Mouse (Mus musculus) limb, embryonic 14.5 days (tissue): Measurements from ENCODE around the gene Tuba3b. TPM values are rescaled to one million over a fixed set of nuclear protein-coding genes. Genes with fewer than 3 reads are reported as not detected.

Source experiments
- ATAC-seq: fragments of 200-750 bp; cut with Nextera tagmentation; 2 replicates; pipeline ENCODE4 v1.8.0; 2017; ENCODE audit warnings: low read depth, moderate number of reproducible peaks, moderate TSS enrichment; ENCODE audit not compliant: low FRiP score
- DNase-seq: peaks from one replicate; pipeline ENCODE4 v3.0.0-alpha.2; 2015; ENCODE audit warnings: low spot score
- H3K27ac ChIP-seq: fragments of 300-500 bp; sonication (generic); replicated peaks from 2 replicates; pipeline ENCODE4 v1.5.1; 2014; ENCODE audit warnings: low read depth, mild to moderate bottlenecking, low read length, moderate library complexity, mixed read lengths
- H3K27me3 ChIP-seq: fragments of 300-500 bp; sonication (generic); 2 replicates; pipeline ENCODE4 v1.6.1; 2014; ENCODE audit warnings: low read length, mixed read lengths; ENCODE audit not compliant: control insufficient read depth, insufficient read depth
- H3K36me3 ChIP-seq: fragments of 300-500 bp; sonication (generic); 2 replicates; pipeline ENCODE4 v1.6.1; 2014; ENCODE audit warnings: mild to moderate bottlenecking, low read length, moderate library complexity, mixed read lengths; ENCODE audit not compliant: control insufficient read depth, insufficient read depth
- H3K4me1 ChIP-seq: fragments of 300-500 bp; sonication (generic); 2 replicates; pipeline ENCODE4 v1.6.1; 2014; ENCODE audit warnings: antibody characterized with exemption, low read length, mixed read lengths; ENCODE audit not compliant: control insufficient read depth, insufficient read depth
- H3K4me2 ChIP-seq: fragments of 300-500 bp; sonication (generic); replicated peaks from 2 replicates; pipeline ENCODE4 v1.6.1; 2014; ENCODE audit warnings: low read depth, mild to moderate bottlenecking, low read length, moderate library complexity; ENCODE audit not compliant: severe bottlenecking
- H3K4me3 ChIP-seq: fragments of 300-500 bp; sonication (generic); replicated peaks from 2 replicates; pipeline ENCODE4 v1.5.1; 2014; ENCODE audit warnings: low read length
- H3K9ac ChIP-seq: fragments of 300-500 bp; sonication (generic); 2 replicates; pipeline ENCODE4 v1.6.1; 2014; ENCODE audit warnings: mild to moderate bottlenecking, low read depth, low read length, moderate library complexity; ENCODE audit not compliant: severe bottlenecking
- H3K9me3 ChIP-seq: fragments of 300-500 bp; sonication (generic); 2 replicates; pipeline ENCODE4 v1.6.1; 2016; ENCODE audit warnings: low read length; ENCODE audit not compliant: control insufficient read depth
- POLR2A ChIP-seq: fragments of 200-500 bp; IDR thresholded peaks from 2 replicates; pipeline ENCODE4 v1.8.0; 2012; ENCODE audit warnings: inconsistent platforms, mild to moderate bottlenecking, moderate library complexity, borderline replicate concordance; ENCODE audit not compliant: insufficient read depth, insufficient read length; ENCODE audit errors: extremely low read depth
- WGBS: fragments of 180-500 bp; shearing (Covaris S2); extraction: QIAGEN DNeasy Blood & Tissue Kit; methylation state at CpG from one replicate; pipeline ENCODE4 v1.1.7; 2014; 5-methylcytosine and 5-hydroxymethylcytosine counted together
- polyA plus RNA-seq, 2 experiments: library from polyadenylated mRNA; depleted of rRNA in 1 of 2; stranded (reverse) in 1 of 2; unstranded in 1 of 2; fragments of >200 nt; fragmentation: Nextera tagmentation in 1 of 2; extraction: Ambion mirVana in 1 of 2; gene quantifications; 2 replicates each; pipeline versions ENCODE4 v1.2.1 to v1.2.3; 2012 to 2014

The Tuba3b gene
- polyA plus RNA-seq, 2 experiments = not detected

GRCm38 (mm10) chr6:145576762-145577161, 38.8 kb upstream of the Tuba3b start:
- DNase-seq = no peak
- 97% methylated on average over 4 of the region's 4 CpGs for WGBS
- Histone ChIP-seq H3K9ac (no peak overlapping the region), H3K36me3 (no peaks in the 10 kb centered on the region), H3K4me3 (no peak overlapping the region), H3K9me3 (no peaks in the 10 kb centered on the region), H3K4me2 (no peak overlapping the region), H3K27ac (no peak overlapping the region), H3K4me1 (peaks cover 8% of the 10 kb centered on the region), H3K27me3 (no peaks in the 10 kb centered on the region)
- no peak for ATAC-seq
- TF ChIP-seq POLR2A = no peak

- no peak overlapping the region for H3K4me3 ChIP-seq
- H3K9ac ChIP-seq = no peak overlapping the region
- WGBS = 26% methylated on average over 10 of the region's 10 CpGs
- no peaks in the 10 kb centered on the region for H3K36me3 ChIP-seq
- no peaks in the 10 kb centered on the region for H3K9me3 ChIP-seq
- no peaks in the 10 kb centered on the region for H3K27me3 ChIP-seq
- TF ChIP-seq POLR2A = no peak
- no peak overlapping the region for H3K27ac ChIP-seq
- DNase-seq (no peak), ATAC-seq (no peak)
- H3K4me1 ChIP-seq = peaks cover 8% of the 10 kb centered on the region
- H3K4me2 ChIP-seq = no peak overlapping the region
These were observed 36.9 kb upstream of the Tuba3b start for GRCm38 (mm10) chr6:145578457-145579185.

- no peaks in the 10 kb centered on the region for H3K27me3 ChIP-seq
- H3K27ac ChIP-seq = no peak overlapping the region
- H3K4me2 ChIP-seq = no peak overlapping the region
- H3K9me3 ChIP-seq = no peaks in the 10 kb centered on the region
- no peak overlapping the region for H3K9ac ChIP-seq
- no peak for DNase-seq
- no peak overlapping the region for H3K4me3 ChIP-seq
- no peak for TF ChIP-seq POLR2A
- 68% methylated on average over 3 of the region's 3 CpGs for WGBS
- H3K4me1 ChIP-seq = peaks cover 8% of the 10 kb centered on the region
- no peaks in the 10 kb centered on the region for H3K36me3 ChIP-seq
- no peak for ATAC-seq
These were observed 35.8 kb upstream of the Tuba3b start for GRCm38 (mm10) chr6:145579761-145580160.

GRCm38 (mm10) chr6:145581366-145582170, 34.0 kb upstream of the Tuba3b start:
- TF ChIP-seq POLR2A = no peak
- Histone ChIP-seq H3K4me1 (peaks cover 8% of the 10 kb centered on the region), H3K9ac (no peak overlapping the region), H3K36me3 (no peaks in the 10 kb centered on the region), H3K27me3 (no peaks in the 10 kb centered on the region), H3K27ac (no peak overlapping the region), H3K4me3 (no peak overlapping the region), H3K4me2 (no peak overlapping the region), H3K9me3 (no peaks in the 10 kb centered on the region)
- WGBS = 75% methylated on average over 10 of the region's 10 CpGs
- ATAC-seq (no peak), DNase-seq (no peak)

- H3K27me3 ChIP-seq = no peaks in the 10 kb centered on the region
- H3K4me1 ChIP-seq = no peaks in the 10 kb centered on the region; the same call in 1 of the 2 replicates
- 82% methylated on average over 21 of the region's 21 CpGs for WGBS
These were observed 30.2 kb upstream of the Tuba3b start for GRCm38 (mm10) chr6:145585052-145585973.

More at GRCm38 (mm10) chr6:145585052-145585973, 30.2 kb upstream of the Tuba3b start:
- Histone ChIP-seq H3K27ac (no peak overlapping the region), H3K9me3 (no peaks in the 10 kb centered on the region), H3K36me3 (no peaks in the 10 kb centered on the region), H3K4me2 (no peak overlapping the region), H3K4me3 (no peak overlapping the region), H3K9ac (no peak overlapping the region)
- DNase-seq = no peak
- no peak for ATAC-seq
- no peak for TF ChIP-seq POLR2A
